Mouse (Mus musculus): ENCODE data around the gene Stk24.
"Not testable (repeated sequence)": the region's sequence is repeated elsewhere in the genome, so short reads cannot be mapped to it uniquely, and the experiment has no call there.

Gene Stk24

GRCm38 (mm10) chr14:121379827-121380145 is at the start of gene Stk24:
Stk24 (minus strand) TSS chr14:121380011.
- no peak for DNase-seq (ENCODE audit: low spot score in 2 of 2)

- no peak for DNase-seq (ENCODE audit: low spot score in 2 of 2)
Observed at GRCm38 (mm10) chr14:121428148-121428547, 48.3 kb upstream of the Stk24 start.

DNA sequence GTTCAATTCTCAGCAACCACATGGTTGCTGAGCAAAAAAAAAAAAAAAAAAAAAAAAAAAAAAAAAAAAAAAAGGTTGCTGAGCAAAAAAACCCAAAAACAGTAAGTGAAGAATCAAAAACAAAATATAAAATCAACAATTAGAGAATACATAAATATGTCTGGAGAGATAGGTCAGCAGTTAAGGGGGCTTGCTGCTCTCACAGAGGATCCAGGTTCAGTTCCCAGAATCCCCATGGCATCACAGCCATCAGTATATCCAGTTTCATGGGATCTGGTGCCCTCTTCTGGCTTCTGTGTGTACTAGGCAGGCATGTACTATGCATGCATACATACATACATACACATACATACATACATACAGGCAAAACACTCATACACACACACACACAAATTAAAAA is 46.9 kb upstream of the Stk24 start:
- DNase-seq (ENCODE audit: low spot score in 2 of 2) = no peak

DNA sequence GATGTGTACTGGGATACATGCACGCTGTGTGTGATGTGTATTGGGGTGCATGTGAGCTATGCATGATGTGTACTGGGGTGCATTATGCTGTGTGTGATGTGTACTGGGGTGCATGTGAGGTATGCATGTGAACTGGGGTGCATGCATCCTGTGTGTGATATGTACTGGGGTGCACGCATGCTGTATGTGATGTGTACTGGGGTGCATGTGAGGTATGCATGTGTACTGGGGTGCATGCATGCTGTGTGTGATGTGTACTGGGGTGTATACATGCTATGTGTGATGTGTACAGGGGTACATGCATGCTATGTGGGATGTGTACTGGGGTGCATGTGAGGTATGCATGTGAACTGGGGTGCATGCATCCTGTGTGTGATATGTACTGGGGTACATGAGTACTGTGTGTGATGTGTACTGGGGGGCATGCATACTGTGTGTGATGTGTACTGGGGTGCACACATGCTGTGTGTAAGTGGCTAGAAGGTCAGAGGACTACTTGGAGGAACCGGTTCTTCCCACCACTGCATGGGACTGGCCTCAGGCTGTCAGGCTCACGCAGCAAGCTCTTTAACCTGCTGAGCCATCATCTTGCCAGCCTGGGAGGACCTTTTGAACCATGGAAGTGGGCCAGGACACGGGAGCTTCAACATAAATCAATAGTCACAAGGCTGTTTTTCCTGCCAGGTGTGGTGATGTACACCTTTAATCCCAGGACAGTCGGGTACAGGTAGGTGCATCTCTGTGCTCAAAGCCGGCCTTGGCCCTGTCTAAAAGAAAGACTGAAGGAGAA is 45.4 kb upstream of the Stk24 start:
- no peak for DNase-seq (ENCODE audit: low spot score in 2 of 2)

- no peak for DNase-seq (ENCODE audit: low spot score in 2 of 2)
Observed at GRCm38 (mm10) chr14:121423341-121423751, 43.5 kb upstream of the Stk24 start.

GRCm38 (mm10) chr14:121422664-121423340 is 43.0 kb upstream of the Stk24 start:
- DNase-seq (ENCODE audit: low spot score in 2 of 2) = no peak

GRCm38 (mm10) chr14:121422000-121422399 is 42.2 kb upstream of the Stk24 start:
- DNase-seq (ENCODE audit: low spot score in 2 of 2) = no peak

- DNase-seq (ENCODE audit: low spot score in 2 of 2) = no peak
Observed at GRCm38 (mm10) chr14:121417594-121417993, 37.8 kb upstream of the Stk24 start.

DNA sequence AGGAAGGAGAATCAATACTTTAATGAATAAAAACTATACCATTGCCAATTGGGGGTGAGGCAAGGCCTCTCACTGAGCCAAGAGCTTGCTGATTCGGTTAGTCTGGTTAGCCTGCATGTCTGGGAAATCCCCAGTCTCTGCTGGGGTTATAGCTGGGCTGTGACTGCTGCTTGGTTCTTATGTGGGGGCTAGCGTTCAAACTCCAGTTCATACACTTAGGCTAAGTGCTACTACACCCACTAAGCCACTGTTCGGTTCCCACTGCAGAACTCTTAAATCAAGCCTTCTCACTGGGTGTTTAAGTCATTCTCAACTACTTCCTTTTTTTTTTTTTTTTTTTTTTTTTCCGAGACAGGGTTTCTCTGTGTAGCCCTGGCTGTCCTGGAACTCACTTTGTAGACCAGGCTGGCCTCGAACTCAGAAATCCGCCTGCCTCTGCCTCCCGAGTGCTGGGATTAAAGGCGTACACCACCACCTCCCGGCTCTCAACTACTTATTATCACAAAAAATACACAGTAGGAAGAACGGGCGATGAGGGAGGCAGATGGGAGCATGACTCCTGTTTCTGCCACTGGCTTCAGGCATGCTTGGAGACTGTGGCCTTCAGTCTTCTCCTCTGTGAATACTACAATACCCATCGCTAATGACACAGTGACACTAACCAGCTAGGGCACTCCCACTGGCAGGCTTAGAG is 37.0 kb upstream of the Stk24 start:
- DNase-seq (ENCODE audit: low spot score in 2 of 2) = no peak

DNA sequence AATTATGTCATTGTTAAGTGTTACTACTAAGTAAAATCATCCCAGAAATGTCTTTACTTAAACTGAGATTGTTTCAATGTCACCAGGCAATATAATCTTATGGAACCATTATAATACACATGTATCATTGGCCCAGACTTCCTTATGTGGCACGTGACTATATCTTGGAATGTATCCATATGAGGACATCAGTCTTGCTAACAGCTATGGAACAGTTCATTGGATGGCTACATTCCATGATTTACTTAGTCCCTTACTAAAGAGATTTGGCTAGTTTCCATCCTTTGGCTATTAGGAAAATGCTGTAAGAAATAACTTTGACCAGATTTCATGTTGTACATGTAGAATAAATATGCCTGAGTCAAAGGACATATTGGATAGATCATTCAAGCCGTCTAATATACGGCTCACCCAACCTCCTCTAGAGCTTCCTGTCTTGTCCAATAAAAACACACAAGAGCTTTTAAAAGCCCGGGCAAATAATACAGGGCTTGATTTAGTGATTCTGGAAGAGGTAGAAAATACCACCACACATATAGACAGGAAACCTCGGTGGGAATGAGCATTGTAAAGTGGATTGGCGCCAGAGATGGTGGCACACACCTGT is 34.9 kb upstream of the Stk24 start:
- DNase-seq (ENCODE audit: low spot score in 2 of 2) = no peak

DNA sequence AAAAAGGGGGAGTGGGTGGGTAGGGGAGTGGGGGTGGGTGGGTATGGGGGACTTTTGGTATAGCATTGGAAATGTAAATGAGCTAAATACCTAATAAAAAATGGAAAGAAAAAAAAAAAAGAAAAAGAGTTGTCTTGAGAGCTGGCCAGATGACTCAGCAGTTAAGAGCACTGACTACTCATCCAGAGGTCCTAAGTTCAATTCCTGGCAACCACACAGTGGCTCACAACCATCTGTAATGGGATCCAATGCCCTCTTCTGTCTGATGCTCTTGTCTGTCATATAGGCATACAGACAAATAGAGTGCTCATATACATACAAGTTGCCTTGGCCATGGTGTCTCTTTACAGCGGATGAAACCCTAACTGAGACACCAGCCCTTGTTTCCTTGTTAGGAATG is 33.9 kb upstream of the Stk24 start:
- not testable (repeated sequence) for DNase-seq (ENCODE audit: low spot score in 2 of 2)

GRCm38 (mm10) chr14:121408944-121409343 is 29.1 kb upstream of the Stk24 start:
- DNase-seq (ENCODE audit: low spot score in 2 of 2) = no peak

DNA sequence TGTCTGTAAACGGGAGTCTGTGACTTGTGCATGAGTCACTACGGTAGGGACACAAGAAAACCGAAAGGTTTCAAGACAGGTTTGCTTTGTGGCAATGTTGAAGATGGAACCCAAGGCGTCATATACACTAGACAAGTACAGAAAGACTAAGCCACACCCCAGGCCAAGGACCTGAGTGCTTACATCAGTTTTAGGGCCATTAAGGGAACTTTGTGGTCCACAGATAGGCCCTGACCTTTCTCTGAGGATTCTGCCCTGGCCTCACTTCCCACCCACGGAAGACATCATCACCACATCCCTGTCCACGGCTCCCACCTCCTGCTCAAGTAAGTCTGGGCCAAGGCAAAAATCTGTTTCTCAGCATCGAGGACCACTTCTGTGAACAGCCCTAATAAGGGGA is 27.1 kb upstream of the Stk24 start:
- DNase-seq (ENCODE audit: low spot score in 2 of 2) = no peak

GRCm38 (mm10) chr14:121405546-121405945 is 25.7 kb upstream of the Stk24 start:
- DNase-seq (ENCODE audit: low spot score in 2 of 2) = no peak

DNA sequence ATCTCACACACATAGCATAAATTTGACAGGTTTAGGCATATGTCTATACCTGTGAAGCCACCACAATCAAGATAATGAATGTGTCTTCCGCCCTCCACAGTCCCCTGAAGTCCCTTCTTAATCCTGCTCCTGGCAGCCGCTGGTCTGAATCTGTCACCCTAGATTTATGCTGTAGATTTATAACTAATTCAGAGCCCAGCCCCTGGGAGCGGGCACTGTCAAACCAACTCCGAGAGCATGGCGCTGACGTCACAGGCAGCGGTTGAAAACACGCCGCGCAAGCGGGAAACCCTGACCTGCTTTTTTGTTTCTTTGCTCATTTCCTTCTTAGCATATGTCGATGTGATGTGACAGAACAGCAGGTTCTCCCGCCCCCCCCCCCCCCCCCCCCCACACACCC is 25.3 kb upstream of the Stk24 start:
- peak in 1 of 2 experiments; percentile 10 for DNase-seq (ENCODE audit: low spot score in 2 of 2)

GRCm38 (mm10) chr14:121399676-121400075 is 19.9 kb upstream of the Stk24 start:
- DNase-seq (ENCODE audit: low spot score in 2 of 2) = no peak

DNA sequence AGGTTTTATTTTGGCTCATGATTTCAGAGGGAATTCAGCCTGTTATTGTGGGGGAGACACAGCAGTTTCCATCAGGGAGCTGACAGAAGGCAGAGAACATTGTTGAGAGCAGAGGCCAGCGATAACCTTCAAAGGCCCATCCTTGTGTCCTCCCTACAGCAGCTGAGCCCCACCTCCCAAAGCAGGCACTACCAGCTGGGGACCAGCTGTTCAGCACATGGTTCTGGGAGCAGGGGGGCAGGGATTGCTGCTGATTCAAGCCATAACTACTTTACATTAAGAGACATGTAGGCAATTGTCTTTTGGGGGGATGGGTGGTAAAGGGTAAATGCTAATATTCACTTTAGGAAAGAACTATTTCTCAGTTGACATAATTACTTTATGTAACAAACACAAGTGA is 17.7 kb upstream of the Stk24 start:
- DNase-seq (ENCODE audit: low spot score in 2 of 2) = no peak

DNA sequence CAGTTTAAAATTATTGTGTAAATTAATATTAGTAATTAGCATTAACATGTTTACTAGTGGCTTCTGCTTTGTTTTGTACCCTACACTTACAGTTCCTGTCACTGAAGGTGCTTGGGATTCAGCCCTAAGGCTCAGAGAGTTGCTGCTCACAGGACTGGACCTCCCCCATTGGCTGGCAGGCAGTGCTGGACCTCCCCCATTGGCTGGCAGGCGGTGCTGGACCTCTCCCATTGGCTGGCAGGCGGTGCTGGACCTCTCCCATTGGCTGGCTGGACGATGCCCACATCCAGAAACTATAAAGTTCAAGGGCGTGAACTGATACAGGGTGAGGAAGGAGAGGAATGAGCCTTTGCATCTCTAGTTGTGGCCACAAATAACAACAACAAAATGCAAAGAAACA is 15.3 kb upstream of the Stk24 start:
- DNase-seq (ENCODE audit: low spot score in 2 of 2) = no peak

DNA sequence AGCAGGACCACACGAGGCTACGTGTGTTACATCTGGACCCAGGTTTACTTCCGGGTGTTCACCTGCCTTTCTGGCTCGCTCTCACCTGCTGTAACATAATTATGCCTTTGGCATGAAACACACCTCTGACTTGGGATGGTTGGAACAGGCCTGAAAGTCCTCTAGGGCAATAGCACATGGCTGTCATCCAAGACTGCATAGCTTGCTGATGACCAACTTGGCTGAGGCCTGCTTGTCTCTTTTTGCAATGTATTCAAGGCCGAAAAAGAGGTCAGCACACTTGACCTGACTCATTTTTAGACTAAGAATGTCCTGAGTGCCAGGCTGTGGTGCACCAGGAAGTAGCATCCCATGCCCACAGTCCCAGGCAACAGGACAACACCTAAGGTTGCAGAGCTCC is 12.1 kb upstream of the Stk24 start:
- DNase-seq (ENCODE audit: low spot score in 2 of 2) = no peak

GRCm38 (mm10) chr14:121387760-121388159 is 7.9 kb upstream of the Stk24 start:
- DNase-seq (ENCODE audit: low spot score in 2 of 2) = no peak

DNA sequence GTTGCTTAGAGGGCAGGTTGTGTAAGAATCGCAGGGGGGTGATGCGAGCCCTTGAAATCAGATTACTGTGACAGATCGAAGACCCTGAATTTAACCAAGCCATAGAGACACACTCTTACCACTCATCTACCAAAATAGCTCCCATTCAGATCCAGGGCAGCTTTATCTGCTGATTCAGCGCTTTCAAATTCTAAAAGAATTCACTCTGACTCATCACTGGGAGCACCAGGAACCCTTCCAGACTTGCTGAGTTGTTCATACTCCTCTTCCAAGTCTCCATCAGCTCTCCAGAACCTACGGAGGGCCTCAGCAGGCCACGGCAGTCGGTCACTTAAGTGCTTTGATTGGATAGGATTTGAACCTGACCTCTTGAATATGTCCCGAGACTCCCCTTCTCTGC is 5.6 kb upstream of the Stk24 start:
- no peak for DNase-seq (ENCODE audit: low spot score in 2 of 2)

GRCm38 (mm10) chr14:121383801-121384200 is 4.0 kb upstream of the Stk24 start:
- no peak for DNase-seq (ENCODE audit: low spot score in 2 of 2)

Data from cerebellum, postnatal 4 days (tissue).